Mouse (Mus musculus): ENCODE measurements at regions not wholly inside any gene's neighbourhood (a gene's known extent, or its start where the extent isn't known, plus 50 kb on each side); places are given as distances from the start of the nearest gene placed in this dataset.

DNA sequence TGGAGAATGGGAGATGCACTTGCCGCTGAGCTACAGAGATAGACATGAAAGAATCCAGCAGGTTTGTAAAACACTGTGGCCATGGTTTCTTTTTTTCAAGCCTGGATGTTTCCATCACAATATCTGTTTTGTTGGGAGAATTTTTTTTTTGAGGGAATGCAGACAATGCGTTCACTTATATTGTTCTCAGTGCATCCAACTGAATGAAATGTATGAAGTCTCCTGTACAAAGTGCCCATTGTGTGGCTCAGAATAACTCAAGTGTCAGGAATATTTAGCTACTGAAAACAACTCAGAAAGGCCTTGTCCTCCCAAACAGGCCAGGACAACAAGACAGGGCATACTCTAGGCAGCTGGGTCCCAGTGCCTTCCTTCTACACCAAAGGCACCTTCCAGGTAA lies 120.3 kb upstream of the Ado start:
- DNase-seq (ENCODE audit: low spot score in 2 of 2), result no peak

DNA sequence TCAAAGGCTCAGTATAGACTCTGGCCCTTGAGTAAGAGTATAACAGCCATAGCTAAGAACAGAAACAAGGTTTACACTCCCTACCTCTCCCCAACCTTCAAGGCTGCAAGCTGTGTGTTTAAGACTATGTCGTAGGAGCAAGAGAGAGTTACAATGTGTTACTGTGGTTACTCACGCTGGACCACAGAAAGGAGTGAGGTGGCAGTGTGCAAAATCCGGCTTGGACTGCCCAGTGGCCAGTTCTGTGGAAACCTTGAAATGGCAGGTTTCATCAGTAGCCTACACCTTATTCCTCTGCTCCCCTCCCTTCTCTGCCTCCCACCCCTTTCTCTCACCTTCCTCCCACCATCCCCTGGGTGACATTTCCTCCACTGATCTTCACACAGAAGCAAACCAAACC lies 114.3 kb upstream of the Ado start:
- DNase-seq (ENCODE audit: low spot score in 2 of 2), result no peak

DNA sequence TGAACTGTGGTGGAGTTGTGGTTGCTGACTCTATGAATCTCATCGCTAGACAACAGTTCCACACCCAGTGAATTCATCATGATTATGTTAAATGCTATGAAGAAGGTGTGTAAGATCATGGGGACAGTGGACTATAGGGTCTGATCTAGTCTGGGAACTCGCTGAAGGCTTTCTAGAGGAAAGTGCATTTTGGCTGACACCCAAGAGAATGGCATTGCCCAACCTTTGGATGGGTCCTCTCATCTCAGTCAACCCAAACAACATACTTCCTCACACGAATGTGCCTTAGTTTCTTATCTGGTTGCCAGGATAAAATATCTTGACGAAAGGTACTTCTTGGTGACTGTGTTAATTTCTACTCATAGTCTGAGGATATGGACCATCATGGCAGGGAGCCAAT lies 112.9 kb upstream of the Ado start:
- DNase-seq (ENCODE audit: low spot score in 2 of 2), result no peak

DNA sequence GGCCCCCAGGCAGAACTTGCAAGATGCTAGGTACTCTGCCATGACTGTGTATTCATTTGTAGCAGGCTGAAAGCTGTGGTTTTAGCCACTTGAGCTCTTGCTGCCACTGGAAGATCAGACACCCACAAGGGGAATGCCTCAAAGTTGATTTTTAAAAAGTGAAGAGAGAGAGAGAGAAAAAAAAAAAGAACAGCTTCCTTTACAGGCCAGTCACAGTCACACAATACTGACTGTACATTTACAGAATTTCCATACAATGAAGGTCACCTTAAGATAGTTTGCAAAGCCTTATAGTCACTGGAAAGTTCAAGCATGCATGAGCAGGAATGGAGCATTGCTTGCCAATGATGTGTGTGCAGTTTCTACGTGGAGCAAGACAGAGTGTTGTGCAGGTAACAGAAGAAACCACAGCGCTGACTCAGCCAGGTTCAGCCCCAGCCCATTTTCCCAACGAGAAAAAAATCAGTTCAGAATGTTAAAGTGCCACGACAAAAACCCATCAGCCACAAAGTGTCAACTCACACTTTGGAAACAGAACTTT lies 109.3 kb upstream of the Ado start:
- no peak for DNase-seq (ENCODE audit: low spot score in 2 of 2)

DNA sequence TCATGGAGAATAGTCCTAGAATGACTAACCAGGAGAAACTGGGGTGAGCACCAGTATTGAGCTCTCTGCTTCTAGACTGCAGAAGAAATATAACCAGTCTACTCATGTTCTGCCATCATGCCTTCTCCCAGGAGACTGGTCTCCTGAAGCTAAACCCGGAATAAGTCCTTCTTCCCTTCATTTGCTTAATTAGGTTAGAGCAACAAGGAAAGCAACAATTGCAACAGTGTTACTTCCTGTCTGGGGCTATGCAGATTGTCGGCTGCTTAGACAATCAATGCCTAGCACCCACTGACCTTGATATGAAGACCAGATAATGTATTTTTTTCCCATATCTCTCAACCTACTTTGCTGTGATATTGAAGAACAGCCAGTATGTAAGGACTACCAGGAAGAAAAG lies 108.5 kb upstream of the Ado start:
- DNase-seq (ENCODE audit: low spot score in 2 of 2), result no peak

DNA sequence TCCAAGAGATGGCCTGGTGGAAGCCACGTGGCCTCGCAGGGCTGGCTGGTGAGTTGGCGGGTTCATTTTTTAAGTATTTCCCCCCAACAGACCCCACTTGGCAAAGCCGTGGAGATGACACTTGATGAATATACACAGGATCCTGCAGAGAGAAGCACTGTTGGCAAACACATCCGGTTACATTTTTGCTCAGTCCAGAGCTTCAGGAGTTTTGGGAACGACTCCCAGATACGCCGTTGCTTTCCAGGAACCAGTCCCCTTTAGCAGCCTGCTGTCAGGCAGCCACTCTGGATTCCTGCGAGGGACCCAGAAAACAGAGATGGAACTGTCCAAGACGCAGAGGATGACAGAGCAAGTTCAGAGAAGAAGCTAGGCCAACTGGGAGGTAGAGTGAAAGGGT lies 105.8 kb upstream of the Ado start:
- no peak for DNase-seq (ENCODE audit: low spot score in 2 of 2)

DNA sequence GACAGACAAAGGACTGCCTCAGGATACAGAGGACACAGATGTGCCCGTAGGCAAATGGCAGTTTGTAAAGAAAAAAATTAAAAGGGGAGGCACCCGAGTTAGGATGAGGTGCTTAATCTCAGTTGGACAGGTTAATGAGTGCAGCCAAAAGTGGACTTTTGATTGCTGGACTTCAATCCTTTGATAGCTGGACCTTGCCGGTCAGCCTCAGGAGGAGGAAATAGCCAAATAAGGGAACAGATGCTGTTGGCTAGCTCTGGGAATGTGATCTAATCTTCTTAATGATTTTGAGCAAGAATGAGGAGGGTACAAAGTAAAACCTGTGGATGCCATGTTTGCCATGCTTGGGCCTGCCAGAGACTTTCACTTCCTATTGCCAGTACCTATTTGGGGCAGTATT lies 103.5 kb upstream of the Ado start:
- DNase-seq (ENCODE audit: low spot score in 2 of 2), result no peak

DNA sequence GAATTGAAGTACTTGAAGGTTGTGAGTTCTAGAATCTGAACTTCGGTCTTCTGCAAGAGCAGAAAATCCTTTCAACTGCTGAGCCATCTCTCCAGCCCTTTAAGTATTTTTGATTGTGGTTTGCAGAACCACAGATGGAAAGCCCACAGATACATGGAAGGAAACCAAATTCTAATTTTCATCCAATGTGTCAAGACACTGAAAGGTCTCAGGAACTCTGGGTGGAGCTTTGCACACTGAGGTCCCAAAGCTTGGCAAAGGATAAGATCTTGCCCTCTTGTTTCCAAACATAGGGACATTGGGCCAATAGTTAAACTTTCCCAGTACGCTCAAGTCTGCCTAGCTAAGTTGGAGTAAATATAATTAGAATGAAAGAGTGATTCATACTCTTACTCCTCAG lies 102.6 kb upstream of the Ado start:
- DNase-seq (ENCODE audit: low spot score in 2 of 2), result no peak

DNA sequence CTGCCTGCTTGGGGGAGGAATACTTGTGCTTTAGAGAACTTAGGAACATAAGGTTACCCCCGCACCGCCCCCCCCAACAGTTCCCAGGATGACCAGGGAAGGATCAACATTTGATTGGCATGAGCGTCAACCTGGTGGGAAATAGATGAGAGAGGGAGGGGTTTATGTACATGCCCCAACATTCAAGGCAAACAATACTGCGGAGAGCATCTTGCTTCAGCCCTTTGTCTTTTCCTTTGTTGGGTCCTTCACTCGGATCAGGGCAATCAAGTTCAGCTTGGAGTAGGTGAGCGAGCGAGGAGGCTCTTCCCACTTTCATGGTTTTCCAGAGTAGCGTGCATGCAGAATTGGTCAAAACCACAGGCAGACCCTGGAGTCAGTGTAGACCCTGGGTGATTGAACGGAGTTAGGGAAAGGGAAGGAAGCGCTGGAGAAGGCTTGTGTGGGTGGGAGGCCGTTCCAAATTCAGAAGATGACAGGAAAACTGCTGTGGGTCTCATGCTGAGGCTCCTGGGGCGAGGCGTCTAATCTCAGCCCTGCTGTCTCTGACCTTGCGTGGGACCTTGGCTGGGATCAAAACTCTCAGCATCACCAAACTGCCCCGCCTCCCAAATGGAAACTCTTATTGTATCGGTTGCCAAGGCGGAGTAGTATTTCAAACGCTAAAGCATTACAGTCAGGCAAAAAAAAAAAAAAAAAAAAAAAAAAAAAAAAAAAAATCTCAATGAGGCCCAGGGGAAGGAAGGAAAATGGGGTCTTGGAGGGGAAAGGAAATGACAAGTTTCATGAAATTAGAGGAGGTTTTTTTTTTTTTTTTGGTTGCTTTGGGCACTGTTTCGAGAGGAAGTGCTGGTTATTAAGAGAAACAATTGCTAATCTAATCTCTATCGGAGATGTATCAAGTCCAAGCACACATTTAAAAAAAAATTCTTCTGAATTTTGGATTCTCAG lies 99.3 kb upstream of the Ado start:
- peak; percentile 22 to 34 for DNase-seq (ENCODE audit: low spot score in 2 of 2)

DNA sequence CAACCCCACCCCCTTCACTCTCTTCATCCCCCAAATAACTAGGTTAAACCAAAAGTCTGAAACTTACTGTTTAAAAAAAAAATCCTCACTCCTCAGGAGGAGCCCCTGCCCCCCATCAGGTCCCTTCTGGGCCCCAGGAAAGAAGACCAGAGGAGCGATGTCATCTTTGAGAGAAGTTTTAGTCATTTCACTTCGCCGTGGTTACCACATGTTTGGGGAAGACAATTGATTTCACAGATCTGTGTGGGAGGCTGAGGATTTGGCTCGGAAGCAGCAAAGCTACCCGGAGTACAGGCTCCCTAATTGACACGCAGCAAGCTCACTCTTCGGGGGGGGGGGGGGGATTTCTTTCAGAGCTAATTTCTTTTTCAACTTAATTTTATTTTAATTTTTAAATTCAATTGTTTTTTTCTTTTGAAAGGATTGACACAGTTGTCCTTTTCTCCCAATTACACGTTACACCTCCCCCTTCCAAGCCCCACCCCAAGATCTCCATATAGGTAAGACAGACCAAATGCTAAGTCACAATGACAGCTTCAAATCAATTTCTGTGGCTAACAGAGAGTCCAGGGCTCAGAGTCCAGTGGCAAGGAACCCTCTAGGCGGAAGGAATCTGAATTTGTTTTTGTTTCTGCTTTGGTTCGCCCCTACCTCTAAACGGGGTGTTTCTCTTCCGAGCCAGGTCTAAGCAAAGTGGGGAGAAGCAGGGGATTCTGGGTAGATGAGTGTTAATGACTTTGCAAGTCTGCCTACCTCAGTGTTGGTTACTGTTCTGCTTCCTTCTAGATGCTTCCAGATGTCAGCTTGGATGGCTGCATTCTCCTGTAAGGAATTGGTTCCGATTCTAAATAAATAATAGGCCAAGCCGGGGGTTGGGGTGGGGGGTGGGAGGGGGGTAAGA lies 98.2 kb upstream of the Ado start:
- DNase-seq (ENCODE audit: low spot score in 2 of 2), result peak; percentile 58 to 69

DNA sequence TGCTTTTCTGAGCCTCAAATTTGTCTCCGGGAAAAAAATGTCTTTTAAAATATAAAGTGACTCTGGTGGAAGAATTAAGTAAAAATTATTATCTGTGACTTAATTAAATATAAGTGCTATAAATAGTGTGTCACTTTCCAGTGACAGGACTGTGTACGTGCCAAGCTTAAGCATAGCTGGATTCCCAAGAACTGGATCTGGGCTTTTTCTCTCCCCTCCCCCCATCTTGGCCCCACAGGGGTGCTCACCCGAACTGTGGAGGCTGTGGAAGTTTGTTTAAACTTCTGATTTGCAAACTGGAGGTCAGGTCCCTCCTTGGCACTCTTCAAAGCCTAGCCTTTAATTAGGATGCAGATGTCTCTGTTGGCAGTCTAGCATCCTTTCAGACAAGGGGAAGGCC lies 97.1 kb upstream of the Ado start:
- DNase-seq (ENCODE audit: low spot score in 2 of 2), result no peak

DNA sequence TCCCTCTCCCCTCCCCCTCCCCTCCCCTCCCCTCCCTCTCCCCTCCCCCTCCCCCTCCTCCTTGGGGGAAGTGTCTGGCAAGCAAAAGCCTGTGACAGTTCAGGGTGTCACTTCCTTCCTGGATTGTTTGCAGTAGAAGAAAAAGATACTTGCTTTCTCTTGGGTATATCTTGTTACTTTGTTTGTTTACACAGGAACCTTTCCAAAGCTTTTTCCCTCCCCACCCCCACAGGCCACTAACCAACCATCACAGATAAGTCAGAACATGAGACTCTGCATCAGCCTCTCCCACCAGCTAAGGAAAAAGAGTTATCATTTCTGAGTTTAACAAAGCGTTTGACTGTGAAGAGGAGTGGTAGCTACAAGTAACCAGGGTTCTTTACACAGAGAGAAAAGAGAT lies 95.5 kb upstream of the Ado start:
- DNase-seq (ENCODE audit: low spot score in 2 of 2), result peak; percentile 45 to 55

DNA sequence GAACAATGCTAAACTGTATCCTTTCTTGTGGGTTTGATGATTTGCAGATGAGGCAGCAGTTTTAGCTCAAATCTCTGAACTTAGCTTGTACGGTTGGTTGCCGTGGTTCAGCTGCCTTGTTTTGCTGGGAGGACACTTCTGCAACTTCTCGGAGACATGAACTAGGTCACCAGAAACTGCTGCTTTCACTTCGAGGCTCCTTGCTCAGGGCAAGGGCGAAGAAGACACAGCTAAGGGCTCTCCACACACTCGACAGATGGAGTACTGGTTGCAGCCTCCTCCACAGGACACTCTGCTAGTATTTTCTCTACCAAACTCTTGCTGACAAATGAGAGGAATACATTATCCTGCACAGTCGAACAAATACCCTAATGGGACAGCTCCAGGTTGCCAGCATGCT lies 94.9 kb upstream of the Ado start:
- DNase-seq (ENCODE audit: low spot score in 2 of 2), result peak; percentile 28 to 38

DNA sequence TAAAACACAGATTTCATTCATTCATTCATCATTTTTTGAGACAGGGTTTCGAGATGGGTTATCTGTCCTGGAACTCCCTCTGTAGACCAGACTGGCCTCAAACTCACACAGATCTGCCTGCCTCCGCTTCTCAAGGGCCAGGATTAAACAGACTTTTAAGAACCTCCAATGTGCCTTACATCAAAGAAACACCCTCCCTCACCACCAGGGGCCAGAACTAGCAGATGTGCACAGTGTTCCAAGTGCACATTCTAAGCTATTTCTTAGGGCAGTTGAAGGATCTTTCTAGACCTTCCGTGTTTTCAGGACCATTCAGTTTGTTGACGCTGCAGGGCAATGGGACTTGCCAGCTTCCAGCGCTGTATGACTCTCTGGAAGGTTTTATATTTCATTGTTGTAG lies 88.6 kb upstream of the Ado start:
- DNase-seq (ENCODE audit: low spot score in 2 of 2), result peak in 1 of 2 experiments; percentile 34

DNA sequence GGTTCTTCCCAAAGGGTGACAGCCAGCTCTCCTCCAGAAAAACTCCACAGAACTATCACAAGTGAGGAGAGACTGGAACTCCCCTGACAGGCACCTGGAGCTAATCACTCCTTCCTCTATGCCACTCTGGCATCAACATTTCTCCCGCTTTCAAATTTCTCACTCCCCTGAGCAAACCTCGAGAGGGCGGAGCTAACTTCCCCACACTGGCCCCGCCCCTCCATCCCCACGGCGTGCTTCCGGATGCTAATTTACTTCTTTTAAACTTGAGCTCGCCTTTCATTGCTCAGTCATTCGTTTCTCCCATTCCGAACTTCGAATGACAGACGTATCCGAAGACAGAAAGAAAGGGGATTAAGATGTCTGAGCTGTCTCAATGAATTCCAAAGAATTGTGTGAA lies 87.8 kb upstream of the Ado start:
- peak; percentile 70 to 79 for DNase-seq (ENCODE audit: low spot score in 2 of 2)

DNA sequence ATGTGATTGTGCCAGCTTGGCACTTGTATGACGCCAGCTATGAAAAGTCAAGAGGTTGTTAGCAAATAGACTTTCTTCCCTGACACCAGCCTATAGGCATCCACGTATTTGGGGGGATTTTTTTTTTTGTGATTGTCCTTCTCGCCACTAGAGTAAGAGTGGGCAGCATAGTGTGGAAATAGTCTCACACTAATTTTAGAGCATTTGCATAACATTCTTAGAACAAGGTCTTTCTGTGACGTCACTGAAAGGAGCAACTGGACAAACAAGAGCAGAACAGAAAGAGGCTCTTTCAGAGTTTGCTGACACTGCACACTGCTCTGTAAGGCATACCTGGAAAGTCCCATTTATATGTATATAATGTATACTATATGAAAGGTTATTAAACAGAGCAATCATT lies 86.0 kb upstream of the Ado start:
- DNase-seq (ENCODE audit: low spot score in 2 of 2), result no peak

DNA sequence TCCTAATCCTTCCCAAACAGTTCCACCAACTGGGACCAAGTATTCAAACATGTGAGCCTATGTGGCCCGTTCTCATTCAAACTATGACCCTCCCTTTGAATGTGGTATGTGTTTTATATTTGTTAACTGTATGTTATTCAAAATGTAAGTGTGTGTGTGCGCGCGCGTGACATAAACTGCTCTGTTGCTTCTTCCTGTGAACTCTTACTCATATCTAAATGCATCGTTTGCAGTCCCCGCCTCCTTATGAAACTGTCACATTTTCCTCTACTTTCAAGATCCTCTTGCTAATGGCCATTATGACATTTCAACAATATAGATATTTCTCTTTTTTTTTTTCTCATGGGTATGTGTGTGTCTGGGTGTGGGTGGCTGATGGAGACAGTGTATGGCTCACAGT lies 84.3 kb upstream of the Ado start:
- peak; percentile 34 to 57 for DNase-seq (ENCODE audit: low spot score in 2 of 2)

DNA sequence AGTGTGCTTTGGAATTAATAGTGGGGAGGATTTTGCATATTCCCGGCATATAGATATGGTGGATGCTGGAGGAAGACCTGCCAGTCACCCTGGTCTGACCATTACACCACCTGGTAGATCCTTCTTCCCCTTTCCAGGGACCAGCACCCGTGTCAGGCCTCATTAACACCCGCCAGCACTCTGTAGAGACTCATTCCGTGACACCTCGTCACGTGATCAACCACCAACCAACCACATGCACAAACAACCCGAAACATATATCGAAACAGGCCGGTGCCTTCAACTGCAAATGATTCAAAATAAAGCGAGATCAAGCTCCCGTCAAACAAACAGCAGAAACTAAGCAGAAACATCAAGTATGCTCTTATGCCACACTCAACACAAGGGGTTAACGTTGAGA lies 74.6 kb upstream of the Ado start:
- DNase-seq (ENCODE audit: low spot score in 2 of 2), result no peak

DNA sequence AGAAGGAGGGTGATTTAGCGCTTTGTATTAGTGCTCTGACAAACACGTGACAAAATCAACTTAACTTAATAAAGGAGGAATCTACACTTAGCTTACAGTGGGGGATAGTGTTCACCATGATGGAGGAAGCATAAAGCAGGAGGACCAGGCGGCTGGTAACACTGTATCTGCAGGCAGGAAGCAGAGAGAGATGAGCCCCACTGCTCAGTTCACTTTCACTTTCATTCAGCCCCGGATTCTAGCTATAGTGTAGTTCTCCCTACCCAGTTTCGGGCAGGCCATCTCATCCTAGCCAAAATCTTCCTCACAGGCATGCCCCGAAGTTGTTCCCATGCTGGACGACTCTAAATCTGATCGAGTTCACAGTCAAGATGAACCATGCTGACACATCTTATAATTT lies 71.3 kb upstream of the Ado start:
- DNase-seq (ENCODE audit: low spot score in 2 of 2), result peak; percentile 50 to 57

DNA sequence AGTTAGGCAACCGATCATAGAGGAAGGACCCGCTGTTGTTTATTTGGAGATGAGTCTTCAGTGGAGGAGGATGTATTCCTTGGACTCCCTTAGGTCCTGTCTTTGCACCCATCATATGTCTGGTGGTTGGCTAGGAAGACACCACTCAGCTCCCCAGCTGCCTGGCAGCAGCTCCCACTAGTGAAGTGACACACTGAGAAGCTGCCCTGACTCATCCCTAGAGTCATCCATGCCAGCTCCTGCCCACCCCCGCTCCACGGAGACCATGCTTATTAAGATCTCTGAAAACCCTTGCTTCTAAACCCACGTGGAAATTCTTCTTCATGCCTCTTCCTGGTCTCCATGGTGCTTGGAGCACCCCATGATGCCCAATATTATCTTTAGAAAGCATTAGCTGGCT lies 69.4 kb upstream of the Ado start:
- no peak for DNase-seq (ENCODE audit: low spot score in 2 of 2)

DNA sequence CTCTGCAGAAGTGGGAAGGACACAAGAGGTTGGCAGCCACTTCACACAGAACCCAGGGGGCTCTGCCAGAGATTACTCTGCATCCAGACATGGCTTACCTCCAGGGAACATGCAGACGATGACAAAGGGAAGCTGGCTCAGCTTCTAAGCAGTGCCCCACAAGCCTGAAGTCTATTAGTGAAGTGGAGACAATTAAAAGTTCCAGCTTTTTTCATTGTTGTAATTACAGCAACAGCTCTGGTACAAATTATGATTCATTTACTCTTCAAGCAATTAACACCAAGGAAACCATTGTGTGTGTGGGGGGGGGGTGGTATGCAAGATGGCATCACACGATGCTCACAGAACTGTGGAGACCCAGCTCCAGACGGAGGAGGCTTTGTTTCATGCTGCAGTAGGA lies 66.3 kb upstream of the Ado start:
- DNase-seq (ENCODE audit: low spot score in 2 of 2), result no peak

DNA sequence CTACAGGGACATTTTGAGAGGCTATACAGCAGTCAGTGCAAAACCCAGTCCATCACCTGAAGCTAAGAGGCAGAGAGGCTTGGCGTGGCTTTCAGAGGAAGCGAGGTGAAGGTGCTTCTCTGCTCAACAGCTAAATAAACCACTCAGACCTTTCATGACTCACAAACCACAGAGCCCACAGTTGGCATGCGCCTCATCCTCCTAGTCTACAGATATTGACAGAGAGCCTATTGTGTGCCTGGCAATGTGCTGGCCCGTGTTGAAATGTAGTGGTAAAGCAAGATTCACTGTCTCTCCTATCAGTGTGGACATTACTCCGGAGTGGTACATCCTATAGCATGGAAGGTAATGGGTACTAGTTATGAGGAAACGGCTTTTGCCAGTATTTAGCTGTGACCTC lies 61.9 kb upstream of the Ado start:
- peak in 1 of 2 experiments; percentile 27 for DNase-seq (ENCODE audit: low spot score in 2 of 2)

DNA sequence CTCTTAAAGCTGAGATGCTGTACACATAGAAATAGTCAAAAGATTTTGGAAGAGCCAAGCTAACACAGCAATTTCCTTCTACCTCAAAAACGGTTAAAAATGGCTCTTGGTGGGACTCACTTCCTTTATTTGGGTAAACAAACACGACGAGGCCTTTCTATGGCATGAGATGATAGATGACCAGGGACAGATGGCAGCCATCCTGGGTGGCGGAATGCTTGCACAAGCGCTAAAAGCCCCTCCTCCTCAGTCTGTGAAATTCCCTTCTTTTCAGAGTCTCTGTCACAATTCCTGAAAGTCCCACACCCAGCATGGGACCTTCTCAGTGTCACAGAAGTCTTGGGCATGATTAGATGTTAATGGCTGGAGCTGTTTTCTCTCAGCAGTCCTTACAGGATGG lies 59.3 kb upstream of the Ado start:
- DNase-seq (ENCODE audit: low spot score in 2 of 2), result no peak
